Comparison of ENCODE assay signal across 24 mouse cellular contexts in the genomic region with DNA sequence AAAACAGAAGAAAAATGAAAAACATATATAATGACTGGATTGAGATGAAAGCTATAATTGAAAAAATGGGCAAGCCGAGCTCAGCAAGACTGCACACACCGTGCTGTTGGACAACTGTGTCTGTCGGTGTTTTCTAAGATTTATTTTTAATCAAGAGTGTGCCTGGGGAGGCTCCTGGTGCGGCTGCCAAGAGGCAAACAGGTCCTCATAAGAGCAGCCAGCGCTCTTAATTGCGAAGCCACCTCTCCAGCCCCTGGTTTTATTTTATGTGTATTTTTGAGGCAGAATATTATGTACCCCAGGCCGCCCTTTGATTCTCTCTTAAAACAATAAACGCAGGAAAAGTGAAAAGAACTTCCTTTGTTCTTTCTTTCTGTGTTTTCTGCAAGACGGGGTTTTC. TPM values are rescaled to one million over a fixed set of nuclear protein-coding genes. Genes with fewer than 3 reads are reported as not detected.
DNase-seq lines count a peak whose midpoint lies in the region; ATAC-seq and TF ChIP-seq lines count a peak whose summit lies in the region.
"Had no signal": no experiment of that assay in that cellular context is flagged by ENCODE, and none has a peak within 500 bp of the region (broad histone marks: within the 10 kb centered on the region; RNA-seq: fewer than 3 reads in every experiment).

No protein-coding gene starts in this region.

- H3K9me3 ChIP-seq in heart, postnatal 0 days (replicated peaks; ENCODE audit: control insufficient read depth, low read length): no peaks in the 10 kb centered on the region
- no peaks in the 10 kb centered on the region for H3K9me3 ChIP-seq in E14TG2a.4 (ENCODE audit: low read length)
- H3K9me3 ChIP-seq: forebrain, embryonic 15.5 days; hindbrain, embryonic 10.5 days; liver, embryonic 12.5 days; midbrain, embryonic 15.5 days had no signal

- no peak for TF ChIP-seq CTCF in heart, postnatal 0 days (IDR thresholded peaks at IDR 0.05; ENCODE audit: low read depth)
- no peak for TF ChIP-seq CTCF in E14TG2a.4 (conservative IDR thresholded peaks at IDR 0.05; ENCODE audit: low read length)
- no peak for TF ChIP-seq CTCF in embryonic fibroblast, embryonic 13.5 days (IDR thresholded peaks at IDR 0.05; ENCODE audit: borderline replicate concordance, insufficient read depth, low read length)

- no peak for TF ChIP-seq POLR2A in embryonic fibroblast, embryonic 13.5 days (IDR thresholded peaks at IDR 0.05; ENCODE audit: low read depth, low read length)

- H3K27ac ChIP-seq in heart, postnatal 0 days (ENCODE audit: low read depth): peak overlapping the region; percentile 65
- H3K27ac ChIP-seq in embryonic fibroblast, embryonic 13.5 days (ENCODE audit: insufficient read depth, low read length): peak overlapping the region; percentile 73
- H3K27ac ChIP-seq: forebrain, embryonic 15.5 days; hindbrain, embryonic 10.5 days; hindbrain, postnatal 0 days; kidney, postnatal 0 days; layer of hippocampus, adult 2 months; left cerebral cortex, adult 2 months; liver, embryonic 12.5 days; midbrain, embryonic 15.5 days had no signal

- no peak overlapping the region for H3K9ac ChIP-seq in heart, postnatal 0 days (replicated peaks; ENCODE audit: low read depth, low read length)
- H3K9ac ChIP-seq: forebrain, embryonic 15.5 days; liver, embryonic 12.5 days; lung, embryonic 14.5 days; midbrain, embryonic 15.5 days had no signal

- peaks cover 56% of the 10 kb centered on the region for H3K36me3 ChIP-seq in heart, postnatal 0 days (replicated peaks; ENCODE audit: control insufficient read depth, insufficient read depth, low read length)
- H3K36me3 ChIP-seq in E14TG2a.4 (ENCODE audit: insufficient read depth, low read length): peaks cover 94% of the 10 kb centered on the region
- H3K36me3 ChIP-seq: forebrain, embryonic 15.5 days; midbrain, embryonic 15.5 days had no signal

- WGBS in heart, postnatal 0 days: 48% methylated on average over 9 of the region's 9 CpGs

- peaks cover 30% of the 10 kb centered on the region for H3K4me1 ChIP-seq in heart, postnatal 0 days (ENCODE audit: control insufficient read depth, insufficient read depth)
- H3K4me1 ChIP-seq in E14TG2a.4 (replicated peaks; ENCODE audit: low read depth, low read length): peaks cover 96% of the 10 kb centered on the region
- peaks cover 6% of the 10 kb centered on the region; the same call in 1 of the 2 replicates for H3K4me1 ChIP-seq in embryonic fibroblast, embryonic 13.5 days (ENCODE audit: control insufficient read depth, insufficient read depth, low read length)
- H3K4me1 ChIP-seq: midbrain, embryonic 15.5 days had no signal

- H3K4me2 ChIP-seq in heart, postnatal 0 days (ENCODE audit: low read depth, low read length): no peak overlapping the region
- H3K4me2 ChIP-seq: forebrain, embryonic 15.5 days; liver, embryonic 12.5 days; lung, embryonic 14.5 days; midbrain, embryonic 15.5 days had no signal

- no peak overlapping the region for H3K4me3 ChIP-seq in heart, postnatal 0 days (ENCODE audit: low read depth, low read length)
- peak overlapping the region; percentile 50 for H3K4me3 ChIP-seq in E14TG2a.4 (replicated peaks; ENCODE audit: low read length)
- no peak overlapping the region for H3K4me3 ChIP-seq in embryonic fibroblast, embryonic 13.5 days (ENCODE audit: insufficient read depth, low read length)
- H3K4me3 ChIP-seq: forebrain, embryonic 15.5 days; hindbrain, embryonic 10.5 days; layer of hippocampus, adult 2 months; left cerebral cortex, adult 2 months; liver, embryonic 12.5 days; midbrain, embryonic 15.5 days; myocyte had no signal

- TF ChIP-seq EP300 in heart, postnatal 0 days (IDR thresholded peaks at IDR 0.05; ENCODE audit: low read depth): no peak

- no peak for ATAC-seq in heart, postnatal 0 days (ENCODE audit: insufficient read depth, low read depth)
- ATAC-seq: forebrain, embryonic 15.5 days; hindbrain, postnatal 0 days; intestine, postnatal 0 days; liver, embryonic 12.5 days; midbrain, embryonic 15.5 days had no signal

- DNase-seq in heart, adult 11 months: peak; percentile 91
- no peak for DNase-seq in heart, adult 8-10 months (ENCODE audit: low spot score)
- DNase-seq in heart, postnatal 0 days (ENCODE audit: low spot score): no peak
- no peak for DNase-seq in heart, postnatal 4 days
- DNase-seq in urinary bladder, adult 18-20 months (ENCODE audit: low spot score in 2 of 2): no peak
- DNase-seq: adrenal gland, postnatal 36 days; cerebellum, adult 2 months; gastrocnemius, postnatal 36 days; lung, embryonic 14.5 days; thymus, postnatal 14 days had no signal

- H3K27me3 ChIP-seq in heart, postnatal 0 days (ENCODE audit: control insufficient read depth, insufficient read depth, low read length): no peaks in the 10 kb centered on the region
- H3K27me3 ChIP-seq in E14TG2a.4 (ENCODE audit: insufficient read depth, low read length): no peaks in the 10 kb centered on the region
- H3K27me3 ChIP-seq: forebrain, embryonic 15.5 days; liver, embryonic 12.5 days; midbrain, embryonic 15.5 days had no signal

RNA-seq across cellular contexts. Expression of a gene that starts 10.3 kb away (rescaled TPM):
- total RNA-seq in heart, adult 8-10 months (2022): 10 to 100 TPM; 64.2 to 67.2 (median 65.6) TPM
- total RNA-seq in heart, postnatal 0 days (2014; rRNA removed; ENCODE audit: low replicate concordance): 78.5 and 92.4 TPM in 2 replicates
- 10.3 and 10.9 TPM in 2 replicates for polyA plus RNA-seq in heart, postnatal 0 days (2015; fragmentation: Nextera tagmentation; extraction: Ambion mirVana)
- total RNA-seq in heart, postnatal 4 days (2021): 10 to 100 TPM; 50.7 to 53.7 TPM
- polyA plus RNA-seq in embryonic fibroblast, embryonic 13.5 days (2011; ENCODE audit: insufficient read length, low read depth, missing spikeins): 59.7 and 75.7 TPM in 2 replicates

RNA-seq across cellular contexts. Expression of a gene that starts 28.1 kb away (rescaled TPM):
- total RNA-seq in heart, adult 8-10 months (2022): 1 to 10 TPM; 5.6 to 8.6 (median 7.7) TPM
- 22.3 and 76.0 TPM in 2 replicates for total RNA-seq in heart, postnatal 0 days (2014; rRNA removed; ENCODE audit: low replicate concordance)
- polyA plus RNA-seq in heart, postnatal 0 days (2015; fragmentation: Nextera tagmentation; extraction: Ambion mirVana): 35.2 and 40.3 TPM in 2 replicates
- 10 to 100 TPM; 37.2 to 38.4 TPM for total RNA-seq in heart, postnatal 4 days (2021)
- 14.2 and 21.2 TPM in 2 replicates for polyA plus RNA-seq in embryonic fibroblast, embryonic 13.5 days (2011; ENCODE audit: insufficient read length, low read depth, missing spikeins)

RNA-seq across cellular contexts. Expression of a gene that starts 47.1 kb away (rescaled TPM):
- total RNA-seq in heart, adult 8-10 months (2022): under 1 TPM in 1 of 4 experiments, not detected in 3; 0.38 TPM
- total RNA-seq in heart, postnatal 0 days (2014; rRNA removed; ENCODE audit: low replicate concordance): not detected in 2 replicates
- 0.55 and 0.69 TPM in 2 replicates for polyA plus RNA-seq in heart, postnatal 0 days (2015; fragmentation: Nextera tagmentation; extraction: Ambion mirVana)
- total RNA-seq in heart, postnatal 4 days (2021): not detected
- not detected in 2 replicates for polyA plus RNA-seq in embryonic fibroblast, embryonic 13.5 days (2011; ENCODE audit: insufficient read length, low read depth, missing spikeins)
- total RNA-seq: gastrocnemius, postnatal 36 days; hindbrain, postnatal 0 days; layer of hippocampus, adult 2 months; left cerebral cortex, adult 2 months had no signal
- polyA plus RNA-seq: cerebellum, adult 2 months; embryonic facial prominence, embryonic 11.5 days; myocyte; testis, adult 2 months had no signal
